Mouse (Mus musculus): ENCODE measurements around the gene Fam166b.

DNA sequence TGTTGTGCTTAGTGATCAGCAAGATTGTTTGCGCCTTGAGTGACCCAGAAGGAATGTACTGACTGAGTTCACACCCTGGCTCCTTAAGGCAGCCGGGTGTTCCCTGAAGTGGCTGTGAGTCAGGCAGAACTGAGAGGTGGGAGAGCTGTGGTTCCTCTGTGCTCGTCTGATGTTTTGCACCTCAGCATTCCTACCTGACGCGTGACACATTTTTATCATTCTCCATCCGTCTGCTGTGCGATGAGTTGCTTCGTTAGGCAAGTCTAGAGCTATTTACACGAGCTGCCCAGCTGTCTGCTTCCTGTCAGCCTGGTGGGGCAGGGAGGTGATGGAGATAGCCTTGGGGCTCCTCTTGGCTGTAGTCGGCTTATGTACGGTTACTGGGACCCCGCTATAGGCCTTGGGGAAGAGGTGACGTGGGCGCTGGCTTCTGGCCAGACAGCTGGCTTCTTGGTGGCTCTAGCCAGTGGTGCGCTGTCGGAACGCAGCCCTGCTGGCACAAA is 30.1 kb downstream of the Fam166b start:
- peak; percentile 72 for TF ChIP-seq CEBPB (IDR thresholded peaks at IDR 0.05; ENCODE audit: low read depth)
- no peak for TF ChIP-seq CTCF (IDR thresholded peaks at IDR 0.05; ENCODE audit: control insufficient read depth, insufficient read depth, insufficient read length)
